Mouse (Mus musculus) kidney, embryonic 14.5 days (tissue): ENCODE data around the gene Kcna10. TPM values are rescaled to one million over a fixed set of nuclear protein-coding genes. Genes with fewer than 3 reads are reported as not detected.

Experiments
- ATAC-seq: fragments of 200-750 bp; cut with Nextera tagmentation; 2 replicates; pipeline ENCODE4 v1.8.0; 2017; ENCODE audit warnings: moderate number of reproducible peaks, mild to moderate bottlenecking, moderate TSS enrichment, moderate library complexity; ENCODE audit not compliant: low FRiP score, low TSS enrichment
- H3K27ac ChIP-seq: fragments of 300-500 bp; sonication (generic); 2 replicates; pipeline ENCODE4 v1.5.1; 2014; ENCODE audit warnings: low read depth, mild to moderate bottlenecking, low read length, moderate library complexity, mixed read lengths
- H3K27me3 ChIP-seq: fragments of 300-500 bp; sonication (generic); 2 replicates; pipeline ENCODE4 v1.6.1; 2014; ENCODE audit warnings: mild to moderate bottlenecking, low read length; ENCODE audit not compliant: control insufficient read depth, insufficient read depth
- H3K36me3 ChIP-seq: fragments of 300-500 bp; sonication (generic); 2 replicates; pipeline ENCODE4 v1.6.1; 2014; ENCODE audit warnings: low read length, mixed read lengths; ENCODE audit not compliant: control insufficient read depth, insufficient read depth
- H3K4me1 ChIP-seq: fragments of 300-500 bp; sonication (generic); 2 replicates; pipeline ENCODE4 v1.6.1; 2014; ENCODE audit warnings: low read length, mixed read lengths; ENCODE audit not compliant: control insufficient read depth, insufficient read depth
- H3K4me2 ChIP-seq: fragments of 300-500 bp; sonication (generic); replicated peaks from 2 replicates; pipeline ENCODE4 v1.6.1; 2014; ENCODE audit warnings: low read depth, mild to moderate bottlenecking, low read length
- H3K4me3 ChIP-seq: fragments of 300-500 bp; sonication (generic); 2 replicates; pipeline ENCODE4 v1.5.1; 2014; ENCODE audit warnings: mild to moderate bottlenecking, low read length
- H3K9ac ChIP-seq: fragments of 300-500 bp; sonication (generic); 2 replicates; pipeline ENCODE4 v1.6.1; 2014; ENCODE audit warnings: low read depth, mild to moderate bottlenecking, low read length, moderate library complexity
- H3K9me3 ChIP-seq: fragments of 300-500 bp; sonication (generic); 2 replicates; pipeline ENCODE4 v1.6.1; 2016; ENCODE audit warnings: low read length; ENCODE audit not compliant: control insufficient read depth
- WGBS: fragments of 180-500 bp; shearing (Covaris S2); extraction: QIAGEN DNeasy Blood & Tissue Kit; methylation state at CpG from one replicate; pipeline ENCODE4 v1.1.7; 2014; 5-methylcytosine and 5-hydroxymethylcytosine counted together
- polyA plus RNA-seq: library from polyadenylated mRNA; unstranded; fragments of >200 nt; fragmentation: Nextera tagmentation; extraction: Ambion mirVana; gene quantifications from 2 replicates; pipeline ENCODE4 v1.2.1, GENCODE M21; 2014

Gene Kcna10
- polyA plus RNA-seq, 1 experiment from 2014 or later, result not detected

- Histone ChIP-seq H3K4me1 (peaks cover 3% of the 10 kb centered on the region; the same call in 1 of the 2 replicates), H3K27ac (no peak overlapping the region), H3K9ac (no peak overlapping the region), H3K4me3 (peak overlapping the region; percentile 22), H3K36me3 (no peaks in the 10 kb centered on the region), H3K27me3 (peaks cover 8% of the 10 kb centered on the region), H3K9me3 (no peaks in the 10 kb centered on the region), H3K4me2 (peak overlapping the region; percentile 48)
- ATAC-seq, result peak; percentile 69; the same call in 1 of the 2 replicates
- WGBS, result 1% methylated on average over 17 of the region's 17 CpGs
These were observed 23.0 kb upstream of the Kcna10 start for GRCm38 (mm10) chr3:107159859-107160324.

GRCm38 (mm10) chr3:107162741-107163140, 20.1 kb upstream of the Kcna10 start:
- Histone ChIP-seq H3K36me3 (no peaks in the 10 kb centered on the region), H3K4me2 (no peak overlapping the region), H3K27ac (no peak overlapping the region), H3K4me1 (peaks cover 3% of the 10 kb centered on the region; the same call in 1 of the 2 replicates), H3K27me3 (peaks cover 8% of the 10 kb centered on the region), H3K9ac (no peak overlapping the region), H3K9me3 (no peaks in the 10 kb centered on the region), H3K4me3 (no peak overlapping the region)
- 88% methylated on average over 2 of the region's 2 CpGs for WGBS
- no peak for ATAC-seq

GRCm38 (mm10) chr3:107169552-107169951, 13.3 kb upstream of the Kcna10 start:
- no peak for ATAC-seq
- Histone ChIP-seq H3K9ac (no peak overlapping the region), H3K27me3 (no peaks in the 10 kb centered on the region), H3K4me3 (no peak overlapping the region), H3K4me2 (no peak overlapping the region), H3K27ac (no peak overlapping the region), H3K4me1 (no peaks in the 10 kb centered on the region), H3K36me3 (no peaks in the 10 kb centered on the region), H3K9me3 (no peaks in the 10 kb centered on the region)
- WGBS, result 83% methylated on average over 2 of the region's 2 CpGs

GRCm38 (mm10) chr3:107171964-107172363, 10.9 kb upstream of the Kcna10 start:
- Histone ChIP-seq H3K27me3 (no peaks in the 10 kb centered on the region), H3K4me3 (no peak overlapping the region), H3K4me2 (no peak overlapping the region), H3K27ac (no peak overlapping the region), H3K4me1 (no peaks in the 10 kb centered on the region), H3K36me3 (no peaks in the 10 kb centered on the region), H3K9me3 (no peaks in the 10 kb centered on the region), H3K9ac (no peak overlapping the region)
- no peak for ATAC-seq
- 70% methylated on average over 3 of the region's 3 CpGs for WGBS

GRCm38 (mm10) chr3:107172556-107172955, 10.3 kb upstream of the Kcna10 start:
- Histone ChIP-seq H3K4me3 (no peak overlapping the region), H3K9me3 (no peaks in the 10 kb centered on the region), H3K27me3 (no peaks in the 10 kb centered on the region), H3K4me2 (no peak overlapping the region), H3K36me3 (no peaks in the 10 kb centered on the region), H3K4me1 (no peaks in the 10 kb centered on the region), H3K27ac (no peak overlapping the region), H3K9ac (no peak overlapping the region)
- no peak for ATAC-seq
- 95% methylated on average over 1 of the region's 1 CpGs for WGBS

- Histone ChIP-seq H3K9ac (no peak overlapping the region), H3K27me3 (no peaks in the 10 kb centered on the region), H3K9me3 (no peaks in the 10 kb centered on the region), H3K4me2 (no peak overlapping the region), H3K36me3 (no peaks in the 10 kb centered on the region), H3K27ac (no peak overlapping the region), H3K4me1 (no peaks in the 10 kb centered on the region), H3K4me3 (no peak overlapping the region)
- no peak for ATAC-seq
- WGBS, result 86% methylated on average over 4 of the region's 4 CpGs
These were observed 7.4 kb upstream of the Kcna10 start for GRCm38 (mm10) chr3:107175486-107175885.

- Histone ChIP-seq H3K27me3 (no peaks in the 10 kb centered on the region), H3K9ac (no peak overlapping the region), H3K4me1 (no peaks in the 10 kb centered on the region), H3K4me2 (no peak overlapping the region), H3K36me3 (no peaks in the 10 kb centered on the region), H3K9me3 (no peaks in the 10 kb centered on the region), H3K27ac (no peak overlapping the region), H3K4me3 (no peak overlapping the region)
- WGBS, result 44% methylated on average over 9 of the region's 9 CpGs
- ATAC-seq, result no peak
These were observed 6.4 kb upstream of the Kcna10 start for GRCm38 (mm10) chr3:107176501-107176900.

- H3K36me3 ChIP-seq, result no peaks in the 10 kb centered on the region
- no peak overlapping the region for H3K4me3 ChIP-seq
- H3K9me3 ChIP-seq, result no peaks in the 10 kb centered on the region
- H3K4me1 ChIP-seq, result no peaks in the 10 kb centered on the region
- no peaks in the 10 kb centered on the region for H3K27me3 ChIP-seq
- 79% methylated on average over 2 of the region's 2 CpGs for WGBS
- H3K4me2 ChIP-seq, result no peak overlapping the region
- no peak for ATAC-seq
- no peak overlapping the region for H3K9ac ChIP-seq
- H3K27ac ChIP-seq, result no peak overlapping the region
These were observed 2.0 kb upstream of the Kcna10 start for GRCm38 (mm10) chr3:107180860-107181259.

GRCm38 (mm10) chr3:107183178-107183577, 322 bp downstream of the Kcna10 start:
- no peak overlapping the region for H3K27ac ChIP-seq
- no peaks in the 10 kb centered on the region for H3K9me3 ChIP-seq
- H3K4me1 ChIP-seq, result no peaks in the 10 kb centered on the region
- WGBS, result 76% methylated on average over 3 of the region's 3 CpGs
- no peak overlapping the region for H3K4me2 ChIP-seq
- no peak for ATAC-seq
- H3K27me3 ChIP-seq, result no peaks in the 10 kb centered on the region
- no peak overlapping the region for H3K4me3 ChIP-seq
- H3K36me3 ChIP-seq, result no peaks in the 10 kb centered on the region
- no peak overlapping the region for H3K9ac ChIP-seq
